Mouse (Mus musculus): ENCODE data around the gene Gm10309.
"Not testable (repeated sequence)": the region's sequence is repeated elsewhere in the genome, so short reads cannot be mapped to it uniquely, and the experiment has no call there.

Gm10309 gene

GRCm38 (mm10) chr17:86509871-86510270 is 4.8 kb upstream of the Gm10309 start:
- no peak for DNase-seq (ENCODE audit: low spot score)

GRCm38 (mm10) chr17:86508212-86508490 is 3.1 kb upstream of the Gm10309 start:
- no peak for DNase-seq (ENCODE audit: low spot score)

- no peak for DNase-seq (ENCODE audit: low spot score)
Observed at GRCm38 (mm10) chr17:86507342-86508211, 2.5 kb upstream of the Gm10309 start.

GRCm38 (mm10) chr17:86506881-86507280 is 1.8 kb upstream of the Gm10309 start:
- no peak for DNase-seq (ENCODE audit: low spot score)

GRCm38 (mm10) chr17:86503208-86503897 is 1.7 kb downstream of the Gm10309 start:
- DNase-seq (ENCODE audit: low spot score): no peak

- DNase-seq (ENCODE audit: low spot score): no peak
Observed at GRCm38 (mm10) chr17:86501393-86501792, 3.6 kb downstream of the Gm10309 start.

GRCm38 (mm10) chr17:86499359-86500045 is 5.5 kb downstream of the Gm10309 start:
- DNase-seq (ENCODE audit: low spot score): peak; percentile 22

- DNase-seq (ENCODE audit: low spot score): no peak
Observed at GRCm38 (mm10) chr17:86497302-86497701, 7.7 kb downstream of the Gm10309 start.

GRCm38 (mm10) chr17:86496123-86496771 is 8.8 kb downstream of the Gm10309 start:
- DNase-seq (ENCODE audit: low spot score): peak; percentile 49

- no peak for DNase-seq (ENCODE audit: low spot score)
Observed at GRCm38 (mm10) chr17:86494895-86495294, 10.1 kb downstream of the Gm10309 start.

- no peak for DNase-seq (ENCODE audit: low spot score)
Observed at GRCm38 (mm10) chr17:86494494-86494893, 10.5 kb downstream of the Gm10309 start.

- DNase-seq (ENCODE audit: low spot score): peak; percentile 27
Observed at GRCm38 (mm10) chr17:86493891-86494420, 11.1 kb downstream of the Gm10309 start.

GRCm38 (mm10) chr17:86492376-86492775 is 12.7 kb downstream of the Gm10309 start:
- no peak for DNase-seq (ENCODE audit: low spot score)

GRCm38 (mm10) chr17:86489827-86490226 is 15.2 kb downstream of the Gm10309 start:
- DNase-seq (ENCODE audit: low spot score): no peak

GRCm38 (mm10) chr17:86487450-86487849 is 17.6 kb downstream of the Gm10309 start:
- DNase-seq (ENCODE audit: low spot score): no peak

GRCm38 (mm10) chr17:86486657-86487056 is 18.4 kb downstream of the Gm10309 start:
- no peak for DNase-seq (ENCODE audit: low spot score)

GRCm38 (mm10) chr17:86484087-86484737 is 20.8 kb downstream of the Gm10309 start:
- DNase-seq (ENCODE audit: low spot score): peak; percentile 85

GRCm38 (mm10) chr17:86482675-86483074 is 22.4 kb downstream of the Gm10309 start:
- no peak for DNase-seq (ENCODE audit: low spot score)

GRCm38 (mm10) chr17:86479406-86479805 is 25.6 kb downstream of the Gm10309 start:
- DNase-seq (ENCODE audit: low spot score): no peak

GRCm38 (mm10) chr17:86477401-86477800 is 27.6 kb downstream of the Gm10309 start:
- DNase-seq (ENCODE audit: low spot score): not testable (repeated sequence)

GRCm38 (mm10) chr17:86476674-86477073 is 28.4 kb downstream of the Gm10309 start:
- DNase-seq (ENCODE audit: low spot score): no peak

- peak; percentile 71 for DNase-seq (ENCODE audit: low spot score)
Observed at GRCm38 (mm10) chr17:86471684-86472083, 33.3 kb downstream of the Gm10309 start.
